Mouse (Mus musculus): ENCODE measurements around the gene Cnih2. TPM values are rescaled to one million over a fixed set of nuclear protein-coding genes. Genes with fewer than 3 reads are reported as not detected.

The Cnih2 gene
- polyA plus RNA-seq, 1 experiment from 2014 or later, result 8.6 TPM

DNA sequence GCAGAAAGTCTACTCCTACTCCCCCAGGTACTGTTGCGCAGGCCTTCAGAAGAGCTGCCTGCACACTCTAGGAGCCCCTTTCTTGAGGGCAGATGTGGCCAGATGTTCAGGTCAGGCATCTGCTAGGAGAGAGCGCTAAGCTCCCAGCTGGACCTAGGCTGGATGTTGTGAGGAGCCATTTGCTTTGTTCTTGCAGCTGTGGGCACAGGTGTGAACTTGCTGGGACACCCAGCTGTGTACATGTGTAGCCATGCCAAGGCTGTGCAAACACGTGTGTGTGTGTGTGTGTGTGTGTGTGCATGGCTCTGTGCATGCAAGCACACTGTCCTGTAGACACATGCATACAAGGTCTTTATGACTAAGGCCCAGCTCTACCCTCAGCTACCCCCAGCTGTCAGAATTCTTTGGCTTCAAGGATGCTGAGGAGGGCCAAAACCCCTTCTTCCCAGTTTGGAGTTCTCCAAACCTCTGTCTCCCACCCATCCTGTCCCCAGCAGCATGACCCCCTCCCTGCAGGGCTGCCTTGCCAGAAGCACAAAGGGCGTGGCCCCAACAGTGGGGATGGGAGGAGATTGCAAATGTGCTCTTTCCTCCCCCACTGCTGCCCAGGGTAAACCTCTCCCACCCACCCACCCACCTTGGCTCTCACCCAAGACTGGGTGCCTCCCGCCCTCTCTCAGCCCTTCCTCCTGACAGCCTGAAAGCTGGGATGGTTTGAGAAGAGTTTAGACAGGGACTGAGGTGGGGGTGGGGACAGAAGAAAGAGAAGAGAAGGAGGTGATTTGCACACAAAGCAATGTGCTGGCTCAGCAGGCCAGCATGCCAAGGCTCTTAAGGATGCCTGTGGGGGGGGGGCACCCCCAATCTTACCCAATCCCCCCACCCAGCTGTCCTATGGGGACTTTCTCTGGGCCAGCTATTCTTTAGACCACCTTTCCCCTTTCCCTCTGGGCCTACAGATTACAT lies 37.7 kb downstream of the Cnih2 start:
- Histone ChIP-seq H3K9me3 (no peaks in the 10 kb centered on the region), H3K27me3 (no peaks in the 10 kb centered on the region), H3K27ac (peak overlapping the region; percentile 87), H3K9ac (no peak overlapping the region), H3K4me3 (no peak overlapping the region), H3K4me2 (no peak overlapping the region), H3K36me3 (no peaks in the 10 kb centered on the region), H3K4me1 (peaks cover 62% of the 10 kb centered on the region)
- peak; percentile 64 for ATAC-seq (ENCODE audit: borderline replicate concordance, extremely low read depth, low FRiP score, low TSS enrichment)
- 25% methylated on average over 5 of the region's 5 CpGs for WGBS

DNA sequence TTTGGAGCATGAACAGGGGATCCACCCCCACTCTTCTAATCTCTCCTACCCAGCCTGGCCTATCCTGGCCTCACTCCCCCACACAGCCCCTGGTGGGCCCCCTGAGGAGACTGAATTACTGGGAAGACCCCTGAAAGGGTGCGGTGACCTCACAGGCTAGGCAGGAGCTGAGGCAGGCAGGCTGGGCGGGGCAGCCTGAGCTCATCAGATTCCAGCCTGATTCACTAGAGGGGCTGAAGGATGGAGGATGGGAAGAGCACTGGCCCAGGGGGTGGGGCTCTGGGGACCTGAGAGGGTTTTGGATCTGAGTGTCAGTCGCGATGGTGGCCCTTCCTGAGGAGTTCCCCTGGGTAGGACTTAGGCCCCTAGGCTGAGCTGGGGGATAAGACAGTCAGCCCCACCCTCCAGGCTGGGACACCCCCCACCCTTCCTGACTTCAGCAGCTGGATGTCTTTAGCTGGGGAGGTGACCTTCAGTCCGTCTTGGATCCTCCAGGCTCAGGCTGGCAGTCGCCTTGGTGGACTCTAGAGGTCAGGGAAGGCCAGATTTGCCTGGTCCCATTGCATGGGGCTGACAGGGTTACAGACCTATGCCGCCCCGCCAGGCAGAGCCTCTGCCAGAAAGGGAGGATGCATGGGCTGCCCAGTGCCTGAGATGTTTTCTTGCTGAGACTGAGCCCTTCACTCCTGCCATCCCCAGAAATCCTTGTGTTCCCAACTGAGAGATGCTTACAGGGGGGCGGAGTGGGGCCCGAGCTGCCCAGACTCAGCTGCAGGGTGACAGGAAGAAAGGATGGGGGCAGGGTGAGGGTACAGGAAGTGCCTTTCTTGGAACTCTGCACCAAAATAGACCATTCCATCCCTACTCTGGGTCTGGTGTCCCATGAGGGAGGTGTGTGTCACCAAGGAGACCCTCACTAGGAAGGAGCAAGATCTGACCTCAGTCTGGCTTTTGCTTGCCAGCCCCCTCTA lies 39.2 kb downstream of the Cnih2 start:
- 8% methylated on average over 10 of the region's 10 CpGs for WGBS

DNA sequence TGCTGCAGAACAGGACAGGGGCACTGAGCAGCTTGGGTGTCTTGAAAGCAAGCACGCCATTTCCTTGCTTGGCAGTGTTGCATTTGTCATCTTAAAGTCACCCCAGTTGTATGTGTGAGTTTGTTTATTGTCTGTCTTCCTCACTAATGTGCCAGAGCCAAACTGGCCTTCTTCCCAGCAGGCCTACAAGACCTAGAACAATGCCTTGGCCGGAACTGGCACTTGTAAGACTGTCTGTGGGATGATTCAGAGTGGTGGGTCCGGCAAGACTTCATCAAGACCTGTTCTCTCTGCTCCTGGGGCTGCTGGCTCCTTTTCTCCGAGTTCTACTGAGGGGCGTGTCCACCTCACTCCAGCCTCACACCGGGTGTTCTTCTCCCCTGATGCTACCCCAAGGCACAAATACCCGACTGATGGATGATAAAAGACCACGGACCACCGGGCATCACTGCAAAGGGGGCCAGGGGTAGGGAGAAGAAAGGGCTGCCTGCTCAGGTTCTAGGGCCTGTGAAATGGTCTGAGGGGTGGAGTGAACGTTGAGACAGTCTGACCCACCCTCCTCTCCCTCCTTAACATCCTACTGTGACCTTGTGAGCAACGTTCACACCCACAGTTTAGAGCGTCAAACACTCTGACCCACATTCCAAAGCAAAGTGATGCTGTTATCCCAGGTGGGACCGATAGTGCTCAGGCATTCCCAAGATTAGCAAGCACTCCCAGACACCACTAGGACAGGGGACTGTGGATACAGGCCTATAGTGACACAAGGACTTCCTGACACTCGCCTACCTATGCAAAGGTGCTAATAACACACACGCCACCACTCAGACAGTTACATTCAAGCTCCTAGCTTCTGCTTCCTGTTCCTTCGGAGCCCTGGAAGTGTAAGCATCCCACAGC lies 40.2 kb downstream of the Cnih2 start:
- Histone ChIP-seq H3K36me3 (no peaks in the 10 kb centered on the region), H3K9me3 (no peaks in the 10 kb centered on the region), H3K9ac (no peak overlapping the region), H3K27ac (peak overlapping the region; percentile 87), H3K27me3 (peaks cover 3% of the 10 kb centered on the region; the same call in 1 of the 2 replicates), H3K4me3 (no peak overlapping the region), H3K4me1 (peaks cover 55% of the 10 kb centered on the region), H3K4me2 (peak overlapping the region; percentile 32)
- ATAC-seq (ENCODE audit: borderline replicate concordance, extremely low read depth, low FRiP score, low TSS enrichment), result no peak
- WGBS, result 16% methylated on average over 16 of the region's 16 CpGs

More for the DNA sequence above, 39.2 kb downstream of the Cnih2 start:
- peak; percentile 54 for ATAC-seq (ENCODE audit: borderline replicate concordance, extremely low read depth, low FRiP score, low TSS enrichment)
- 0 out of 2 replicates have a peak overlapping the region, but pooled peaks have one; percentile 5 for H3K9ac ChIP-seq
- H3K4me2 ChIP-seq, result peak overlapping the region; percentile 32
- H3K36me3 ChIP-seq, result no peaks in the 10 kb centered on the region
- H3K4me1 ChIP-seq, result peaks cover 55% of the 10 kb centered on the region
- no peak overlapping the region for H3K4me3 ChIP-seq
- no peaks in the 10 kb centered on the region for H3K9me3 ChIP-seq
- H3K27me3 ChIP-seq, result no peaks in the 10 kb centered on the region
- H3K27ac ChIP-seq, result peak overlapping the region; percentile 87

DNA sequence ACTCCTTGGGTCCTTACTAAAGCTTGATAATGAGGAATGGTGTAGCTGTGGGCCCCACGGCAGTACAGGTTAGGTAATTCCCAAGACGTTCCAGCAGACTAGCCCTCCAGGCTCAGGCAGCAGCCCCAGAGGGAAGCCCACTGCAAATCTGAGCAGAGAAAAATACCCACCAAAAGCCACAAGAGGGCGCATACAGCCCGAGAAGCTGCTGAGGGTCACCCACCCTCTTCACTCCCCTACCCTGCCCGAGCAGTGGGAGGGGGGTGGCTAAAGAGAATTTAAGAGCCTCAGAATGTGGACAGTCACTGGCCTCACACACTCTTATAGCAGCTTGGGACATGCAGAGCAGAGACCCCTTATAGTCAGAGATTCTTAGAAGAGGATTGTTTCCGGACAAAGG lies 42.1 kb downstream of the Cnih2 start:
- Histone ChIP-seq H3K36me3 (no peaks in the 10 kb centered on the region), H3K9me3 (no peaks in the 10 kb centered on the region), H3K27me3 (peaks cover 15% of the 10 kb centered on the region), H3K4me2 (no peak overlapping the region), H3K9ac (no peak overlapping the region), H3K27ac (no peak overlapping the region), H3K4me3 (no peak overlapping the region), H3K4me1 (peaks cover 60% of the 10 kb centered on the region)
- ATAC-seq (ENCODE audit: borderline replicate concordance, extremely low read depth, low FRiP score, low TSS enrichment), result no peak
- 11% methylated on average over 6 of the region's 6 CpGs for WGBS

DNA sequence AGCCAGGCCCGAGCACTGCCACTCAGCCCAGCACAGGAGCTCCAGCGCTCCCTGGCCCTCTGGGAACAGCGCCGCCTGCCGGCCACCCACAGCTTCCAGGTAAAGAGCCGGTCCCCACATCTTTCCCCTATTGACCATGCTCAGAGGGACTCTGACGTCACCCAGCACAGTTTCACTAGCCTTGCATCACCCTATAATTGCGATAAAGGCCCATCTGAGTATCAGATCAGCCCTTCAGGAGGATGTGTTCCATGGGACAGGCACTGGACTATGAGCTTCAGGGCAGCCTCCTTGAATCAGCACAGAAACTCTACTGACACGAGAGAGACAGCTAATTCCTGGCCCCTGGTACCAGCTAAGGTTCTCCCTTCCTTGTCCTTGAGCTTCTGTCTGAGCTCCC lies 44.4 kb downstream of the Cnih2 start:
- H3K9ac ChIP-seq, result no peak overlapping the region
- 19% methylated on average over 9 of the region's 9 CpGs for WGBS
- no peak for ATAC-seq (ENCODE audit: borderline replicate concordance, extremely low read depth, low FRiP score, low TSS enrichment)
- H3K27me3 ChIP-seq, result peaks cover 15% of the 10 kb centered on the region
- peaks cover 4% of the 10 kb centered on the region for H3K36me3 ChIP-seq
- H3K4me2 ChIP-seq, result no peak overlapping the region
- H3K27ac ChIP-seq, result no peak overlapping the region
- H3K4me1 ChIP-seq, result peaks cover 51% of the 10 kb centered on the region
- no peaks in the 10 kb centered on the region for H3K9me3 ChIP-seq
- no peak overlapping the region for H3K4me3 ChIP-seq

DNA sequence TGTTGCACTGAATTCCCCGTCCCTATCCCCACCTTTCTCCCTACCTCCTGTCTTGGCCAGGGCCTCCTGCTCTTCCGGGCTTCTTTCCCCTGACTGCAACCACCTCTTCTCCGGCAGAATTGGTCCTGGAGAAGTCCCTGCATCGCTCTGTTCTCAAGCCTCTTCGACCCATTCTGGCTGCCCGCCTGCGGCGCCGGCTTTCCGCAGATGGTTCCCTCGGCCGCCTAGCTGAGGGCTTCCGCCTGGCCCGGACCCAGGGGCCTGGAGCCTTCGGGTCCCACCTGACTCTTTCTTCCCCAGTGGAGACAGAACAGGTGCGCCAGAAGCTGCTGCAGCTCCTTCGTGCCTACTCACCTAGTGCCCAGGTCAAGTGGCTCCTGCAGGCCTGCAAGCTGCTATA lies 45.5 kb downstream of the Cnih2 start:
- ATAC-seq (ENCODE audit: borderline replicate concordance, extremely low read depth, low FRiP score, low TSS enrichment), result no peak
- WGBS, result 65% methylated on average over 17 of the region's 17 CpGs
- no peak overlapping the region for H3K9ac ChIP-seq
- H3K4me2 ChIP-seq, result no peak overlapping the region
- H3K4me3 ChIP-seq, result no peak overlapping the region
- no peaks in the 10 kb centered on the region for H3K9me3 ChIP-seq
- no peak overlapping the region for H3K27ac ChIP-seq
- H3K36me3 ChIP-seq, result peaks cover 5% of the 10 kb centered on the region
- peaks cover 40% of the 10 kb centered on the region for H3K4me1 ChIP-seq
- H3K27me3 ChIP-seq, result peaks cover 15% of the 10 kb centered on the region

DNA sequence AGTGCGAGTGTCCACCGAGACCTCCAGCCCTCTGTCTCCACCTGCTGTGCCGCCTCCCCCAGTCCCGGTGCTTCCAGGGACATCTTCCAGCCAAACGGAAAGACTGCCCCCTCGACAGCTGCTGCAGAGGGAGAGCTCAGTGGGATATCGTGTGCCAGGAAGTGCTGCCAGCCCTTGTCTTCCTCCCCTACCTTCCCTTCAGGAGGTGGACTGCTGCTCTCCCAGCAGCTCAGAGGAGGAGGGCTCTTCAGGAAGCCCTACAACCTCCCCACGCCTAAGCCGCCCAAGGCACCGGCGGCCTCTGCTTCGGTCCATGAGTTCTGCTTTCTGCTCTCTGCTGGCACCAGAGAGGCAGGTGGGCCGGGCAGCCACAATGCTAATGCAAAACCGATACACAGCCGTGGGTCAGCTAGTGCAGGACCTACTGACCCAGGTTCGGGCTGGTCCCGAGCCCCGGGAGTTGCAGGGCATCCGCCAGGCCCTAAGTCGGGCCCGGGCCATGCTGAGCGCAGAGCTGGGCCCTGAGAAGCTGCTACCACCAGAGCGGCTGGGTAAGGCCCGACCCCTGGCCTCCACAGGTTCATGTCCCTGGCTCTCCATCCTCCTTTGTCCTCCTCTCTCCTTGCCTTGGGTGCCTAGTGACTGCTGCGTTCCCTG lies 46.0 kb downstream of the Cnih2 start:
- 29% methylated on average over 25 of the region's 25 CpGs for WGBS
- Histone ChIP-seq H3K27me3 (peaks cover 15% of the 10 kb centered on the region), H3K9me3 (no peaks in the 10 kb centered on the region), H3K4me3 (no peak overlapping the region), H3K36me3 (peaks cover 11% of the 10 kb centered on the region), H3K9ac (no peak overlapping the region), H3K4me2 (peak overlapping the region; percentile 55), H3K27ac (no peak overlapping the region), H3K4me1 (peaks cover 35% of the 10 kb centered on the region)
- no peak for ATAC-seq (ENCODE audit: borderline replicate concordance, extremely low read depth, low FRiP score, low TSS enrichment)

DNA sequence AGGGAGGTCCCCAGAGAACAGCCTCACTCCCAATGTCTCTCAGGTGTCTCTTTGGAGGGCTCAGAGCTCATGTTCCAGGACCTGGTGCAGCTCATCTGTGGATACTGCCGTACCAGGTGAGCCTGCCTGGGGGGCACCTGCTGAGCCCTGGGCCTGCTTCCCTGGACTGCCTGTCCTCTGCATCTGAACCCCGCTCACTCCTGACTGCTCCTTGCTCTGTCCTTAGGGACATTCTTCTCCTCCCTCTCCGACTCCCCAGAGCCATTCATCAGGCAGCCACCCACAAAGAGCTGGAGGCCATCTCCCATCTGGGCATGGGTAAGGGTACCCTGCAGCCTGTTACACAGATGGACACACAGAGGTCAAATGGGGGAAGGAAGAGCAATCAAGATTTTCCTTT lies 46.8 kb downstream of the Cnih2 start:
- Histone ChIP-seq H3K4me2 (peak overlapping the region; percentile 55), H3K4me3 (peak overlapping the region; percentile 35), H3K4me1 (peaks cover 29% of the 10 kb centered on the region), H3K36me3 (peaks cover 19% of the 10 kb centered on the region), H3K27ac (peak overlapping the region; percentile 35; the same call in 1 of the 2 replicates), H3K9me3 (no peaks in the 10 kb centered on the region), H3K27me3 (peaks cover 15% of the 10 kb centered on the region), H3K9ac (0 out of 2 replicates have a peak overlapping the region, but pooled peaks have one; percentile 24)
- 59% methylated on average over 3 of the region's 3 CpGs for WGBS
- ATAC-seq (ENCODE audit: borderline replicate concordance, extremely low read depth, low FRiP score, low TSS enrichment), result no peak

DNA sequence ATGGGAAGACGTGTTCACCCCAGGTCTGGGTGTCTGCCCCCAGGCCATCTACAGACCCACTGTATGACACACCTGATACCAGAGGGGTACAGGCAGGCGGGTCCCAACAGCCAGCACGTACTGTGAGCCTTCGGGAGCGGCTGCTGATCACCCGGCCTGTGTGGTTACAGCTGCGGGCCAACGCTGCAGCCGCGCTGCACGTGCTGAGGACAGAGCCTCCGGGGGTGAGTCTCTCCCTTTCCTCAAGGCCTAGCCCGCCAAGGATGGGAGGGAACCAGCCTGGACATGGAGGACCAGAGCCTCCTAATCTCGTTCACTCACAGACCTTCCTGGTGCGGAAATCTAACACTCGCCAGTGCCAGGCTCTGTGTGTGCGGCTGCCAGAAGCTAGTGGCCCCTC lies 47.3 kb downstream of the Cnih2 start:
- H3K27ac ChIP-seq, result peak overlapping the region; percentile 35; the same call in 1 of the 2 replicates
- peak overlapping the region; percentile 55 for H3K4me2 ChIP-seq
- peak overlapping the region; percentile 35 for H3K4me3 ChIP-seq
- H3K4me1 ChIP-seq, result peaks cover 26% of the 10 kb centered on the region
- 9% methylated on average over 17 of the region's 17 CpGs for WGBS
- no peaks in the 10 kb centered on the region for H3K9me3 ChIP-seq
- peak overlapping the region; percentile 24; the same call in 1 of the 2 replicates for H3K9ac ChIP-seq
- 0 out of 2 replicates have a peak, but pooled peaks have one; percentile 14 for ATAC-seq (ENCODE audit: borderline replicate concordance, extremely low read depth, low FRiP score, low TSS enrichment)
- H3K36me3 ChIP-seq, result peaks cover 22% of the 10 kb centered on the region
- H3K27me3 ChIP-seq, result peaks cover 15% of the 10 kb centered on the region

DNA sequence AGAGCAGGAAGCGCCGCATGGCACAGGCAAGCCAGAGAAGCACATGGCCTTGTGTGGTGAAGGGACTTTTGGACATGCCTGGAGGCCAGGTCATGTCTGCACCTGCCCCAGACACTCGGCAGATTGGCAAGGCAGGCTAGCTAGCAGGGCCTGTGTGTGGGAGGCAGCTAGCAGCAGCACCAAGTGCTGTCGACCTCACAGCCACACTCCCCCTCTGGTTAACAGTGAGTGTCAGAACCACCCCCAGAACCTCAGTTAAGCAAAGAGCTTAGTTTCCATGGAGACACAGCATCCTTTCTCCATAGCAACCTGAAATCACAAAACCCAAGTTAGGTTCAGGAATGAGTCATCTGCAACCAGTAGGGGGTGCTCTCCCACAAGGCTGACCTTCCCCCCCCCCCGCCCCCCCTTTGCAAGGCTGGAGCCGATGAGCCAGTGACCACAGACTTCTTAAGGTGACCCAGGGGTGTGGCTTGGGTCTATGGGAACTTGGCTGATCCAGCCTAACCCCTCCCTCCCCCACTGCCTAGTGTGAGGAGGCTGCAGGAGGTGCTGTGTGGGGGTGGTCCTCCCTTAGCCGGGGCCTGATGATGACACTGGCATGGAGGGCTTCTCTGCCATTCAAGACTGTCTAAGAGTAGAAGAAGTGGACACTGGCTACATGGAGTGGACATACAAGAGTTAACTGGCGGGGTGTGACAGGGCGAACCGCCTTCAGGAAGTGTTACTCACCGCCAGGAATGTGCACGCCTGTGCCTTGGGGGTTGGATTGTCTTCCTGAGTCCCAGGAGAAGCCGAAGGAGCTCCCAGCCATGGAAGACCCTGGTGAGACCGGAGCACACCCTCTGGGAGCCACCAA lies 48.0 kb downstream of the Cnih2 start, which contains the start of gene Rin1:
Gene Rin1, plus strand, starts transcription at position 435 of the 859 bp plus-strand sequence.
- H3K4me1 ChIP-seq, result peaks cover 26% of the 10 kb centered on the region
- H3K27ac ChIP-seq, result peak within 1 kb of the TSS; percentile 35; the same call in 1 of the 2 replicates
- H3K9me3 ChIP-seq, result no peaks in the 10 kb centered on the region
- peak; percentile 60 for ATAC-seq (ENCODE audit: borderline replicate concordance, extremely low read depth, low FRiP score, low TSS enrichment)
- peak within 1 kb of the TSS; percentile 35 for H3K4me3 ChIP-seq
- H3K9ac ChIP-seq, result peak within 1 kb of the TSS; percentile 24; the same call in 1 of the 2 replicates
- H3K36me3 ChIP-seq, result peaks cover 24% of the 10 kb centered on the region
- WGBS, result 17% methylated on average over 13 of the region's 14 CpGs
- peaks cover 15% of the 10 kb centered on the region for H3K27me3 ChIP-seq
- H3K4me2 ChIP-seq, result peak within 1 kb of the TSS; percentile 55
